Mouse (Mus musculus) induced T-regulatory cell, adult 2 months (primary cell): ENCODE results near the gene Slc25a21.

ENCODE experiments used
- DNase-seq: peaks from one replicate; pipeline ENCODE4 v3.0.0-alpha.2; 2012; ENCODE audit warnings: low read depth

The Slc25a21 gene

GRCm38 (mm10) chr12:56877796-56878195, 319.5 kb downstream of the Slc25a21 start:
- DNase-seq, result no peak

DNA sequence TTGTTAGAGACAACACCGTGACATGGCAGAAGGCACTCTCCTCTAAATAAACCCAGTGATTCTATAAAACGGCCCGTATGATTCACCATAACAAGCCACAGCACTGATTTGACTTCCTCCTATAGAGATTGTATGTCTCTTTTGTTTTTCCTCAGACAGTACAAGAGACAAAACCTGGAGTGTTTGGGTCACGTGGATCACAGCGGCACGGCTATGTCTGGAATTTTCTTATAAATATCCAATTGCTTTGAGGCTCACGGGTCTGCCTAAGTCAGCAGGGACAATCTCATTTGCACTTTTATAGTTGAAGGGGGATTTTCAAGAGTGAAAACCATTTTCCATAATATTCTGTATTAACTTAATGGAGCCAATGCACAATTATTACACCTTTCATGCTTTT, 320.7 kb downstream of the Slc25a21 start:
- DNase-seq, result no peak

DNA sequence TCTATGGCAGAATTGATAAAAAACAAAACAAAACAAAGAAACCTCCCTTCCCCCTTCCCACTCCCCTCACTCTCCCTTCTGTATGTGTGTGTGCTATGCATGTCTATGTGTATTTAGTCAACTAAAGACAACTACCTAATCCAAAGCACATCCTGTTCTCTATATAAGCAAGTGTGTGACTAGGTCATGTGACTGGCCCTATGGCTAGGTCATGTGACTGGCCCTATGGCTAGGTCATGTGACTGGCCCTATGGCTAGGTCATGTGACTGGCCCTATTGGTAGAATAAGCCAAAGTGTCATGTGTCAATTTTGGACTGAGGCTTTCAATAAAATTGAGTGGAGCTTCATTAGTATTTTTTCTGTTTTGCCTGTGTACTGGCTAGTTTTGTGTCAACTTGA, 324.1 kb downstream of the Slc25a21 start:
- DNase-seq, result no peak

- DNase-seq, result no peak
Observed at GRCm38 (mm10) chr12:56870569-56870968, 326.7 kb downstream of the Slc25a21 start.

GRCm38 (mm10) chr12:56863873-56864562, 333.3 kb downstream of the Slc25a21 start:
- DNase-seq, result no peak

GRCm38 (mm10) chr12:56852679-56853078, 344.6 kb downstream of the Slc25a21 start:
- DNase-seq, result no peak

DNA sequence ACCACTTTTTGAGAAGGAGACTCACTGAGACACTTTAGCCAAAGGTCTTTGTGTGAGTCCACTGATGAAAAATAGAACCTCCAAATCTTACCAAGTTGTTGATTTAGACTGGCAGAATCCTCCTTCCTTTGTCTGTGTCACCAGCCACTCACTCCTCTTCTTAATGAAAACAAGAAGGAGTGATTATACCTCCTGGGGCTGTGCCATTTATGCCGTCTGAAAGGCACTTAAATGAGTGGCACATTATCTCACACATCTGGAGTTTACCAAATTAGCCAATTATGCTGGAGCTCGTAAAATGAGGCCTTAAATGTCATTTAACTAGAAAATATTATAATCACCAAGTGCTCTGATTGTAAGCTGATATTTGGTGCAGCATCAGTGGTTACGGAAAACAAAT, 345.8 kb downstream of the Slc25a21 start:
- no peak for DNase-seq

GRCm38 (mm10) chr12:56829945-56830344, 367.3 kb downstream of the Slc25a21 start:
- no peak for DNase-seq

DNA sequence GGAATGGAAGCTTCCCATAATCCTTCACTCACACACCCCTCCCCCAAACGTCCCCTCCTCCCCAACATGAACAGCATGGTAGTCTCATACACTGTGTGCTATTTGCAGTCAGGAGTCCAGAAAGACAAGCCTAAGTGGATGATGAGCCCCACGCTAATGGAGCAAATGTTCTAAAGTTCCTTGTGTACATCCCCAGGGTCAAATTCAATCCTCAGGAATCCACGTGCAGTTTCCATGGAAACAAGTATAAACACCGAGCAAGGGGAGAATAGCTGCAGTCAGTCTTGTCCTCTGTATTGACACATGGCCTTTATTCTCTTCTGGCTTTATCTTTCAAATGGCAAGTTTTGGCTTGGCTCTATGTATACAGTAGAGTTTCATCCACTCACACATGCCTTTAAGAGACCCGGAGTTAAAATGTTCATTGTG, 367.8 kb downstream of the Slc25a21 start:
- DNase-seq, result no peak

DNA sequence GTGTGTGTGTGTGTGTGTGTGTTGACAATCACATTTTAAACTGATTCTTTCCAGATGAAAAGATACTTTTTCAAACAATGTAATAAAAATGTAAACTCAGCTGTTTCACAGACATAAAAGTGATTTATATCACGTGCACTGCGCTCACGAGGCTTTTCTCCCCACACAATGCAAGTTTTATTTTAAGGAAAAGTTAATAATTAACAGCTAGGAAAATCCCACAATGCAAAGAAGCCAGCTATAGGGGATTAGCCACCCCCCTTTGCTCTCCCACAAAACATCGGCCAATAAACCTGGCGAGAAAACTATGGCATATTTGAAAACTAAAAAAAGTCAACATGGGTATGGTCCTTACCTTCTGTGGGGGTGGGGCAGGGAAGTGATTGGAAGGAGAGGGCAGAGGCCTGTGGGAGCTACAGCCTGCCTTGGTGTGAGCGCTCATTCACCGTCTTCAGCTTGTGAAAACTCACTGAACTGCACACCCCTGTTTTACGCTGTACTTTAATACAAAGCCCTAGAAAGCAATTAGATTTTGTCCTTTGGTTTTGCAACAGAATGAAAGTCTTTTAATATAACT, 369.4 kb downstream of the Slc25a21 start:
- DNase-seq, result no peak

- no peak for DNase-seq
Observed at GRCm38 (mm10) chr12:56824688-56825087, 372.6 kb downstream of the Slc25a21 start.

DNA sequence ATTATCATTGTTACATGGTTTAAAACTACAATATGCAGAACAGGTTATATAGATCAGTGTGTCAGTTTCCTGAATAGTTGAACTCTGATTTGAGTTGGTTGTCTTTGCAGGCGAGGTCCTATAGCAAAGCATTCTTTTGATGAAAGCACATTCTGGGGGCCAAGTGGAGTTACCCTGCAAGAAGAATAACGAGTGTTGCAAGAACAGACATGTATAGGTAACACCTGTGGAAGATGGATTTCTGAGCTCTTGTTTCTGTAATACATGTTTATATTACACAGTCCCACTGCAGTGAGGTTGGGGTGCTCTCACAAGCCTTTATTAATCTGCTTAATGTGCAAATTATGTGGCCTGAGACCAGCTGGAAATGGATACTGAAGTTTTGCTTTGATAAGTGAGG, 375.1 kb downstream of the Slc25a21 start:
- DNase-seq, result no peak

DNA sequence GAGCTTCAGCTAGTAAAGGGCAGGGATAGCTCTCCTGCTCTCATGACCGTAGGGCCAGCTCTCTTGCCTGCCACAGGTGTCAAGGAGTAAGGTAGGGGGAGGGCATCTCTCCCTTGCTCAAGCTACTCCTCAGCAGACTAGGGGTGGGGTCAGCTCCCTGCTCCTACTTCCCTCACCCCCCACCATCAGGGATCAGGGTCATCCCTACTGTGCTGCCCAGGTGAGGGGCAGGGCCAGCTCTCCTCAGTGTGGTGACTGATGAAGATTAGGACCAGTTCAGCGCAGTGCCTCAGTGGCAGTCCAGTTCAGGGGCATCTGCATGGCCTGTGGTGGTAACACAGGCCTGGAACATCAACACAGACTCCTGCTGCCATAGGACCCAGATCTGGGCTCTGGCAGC, 376.7 kb downstream of the Slc25a21 start:
- DNase-seq, result no peak

GRCm38 (mm10) chr12:56807483-56807882, 389.8 kb downstream of the Slc25a21 start:
- no peak for DNase-seq

- no peak for DNase-seq
Observed at GRCm38 (mm10) chr12:56807078-56807477, 390.2 kb downstream of the Slc25a21 start.

- no peak for DNase-seq
Observed at GRCm38 (mm10) chr12:56804487-56804886, 392.8 kb downstream of the Slc25a21 start.

- DNase-seq, result no peak
Observed at GRCm38 (mm10) chr12:56798641-56799415, 398.4 kb downstream of the Slc25a21 start.

DNA sequence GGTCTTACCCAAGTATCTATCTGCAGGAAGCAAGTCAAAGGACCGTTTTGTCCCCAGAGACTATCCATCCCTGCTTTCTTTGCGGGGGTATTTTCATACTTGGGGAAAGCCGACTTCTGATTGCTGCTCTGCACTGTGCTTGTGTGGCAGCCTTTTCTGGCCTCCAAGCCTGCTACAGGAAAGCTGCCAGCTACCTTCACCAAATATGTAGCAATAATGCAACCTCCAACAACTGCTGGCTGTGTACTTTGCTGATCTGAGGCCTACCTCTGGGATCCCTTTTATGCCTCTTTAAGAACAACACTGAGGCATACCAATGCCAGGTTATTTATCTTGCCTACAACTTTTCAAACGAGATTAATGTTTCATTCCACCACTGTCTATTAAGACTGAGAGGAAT, 408.0 kb downstream of the Slc25a21 start:
- no peak for DNase-seq

DNA sequence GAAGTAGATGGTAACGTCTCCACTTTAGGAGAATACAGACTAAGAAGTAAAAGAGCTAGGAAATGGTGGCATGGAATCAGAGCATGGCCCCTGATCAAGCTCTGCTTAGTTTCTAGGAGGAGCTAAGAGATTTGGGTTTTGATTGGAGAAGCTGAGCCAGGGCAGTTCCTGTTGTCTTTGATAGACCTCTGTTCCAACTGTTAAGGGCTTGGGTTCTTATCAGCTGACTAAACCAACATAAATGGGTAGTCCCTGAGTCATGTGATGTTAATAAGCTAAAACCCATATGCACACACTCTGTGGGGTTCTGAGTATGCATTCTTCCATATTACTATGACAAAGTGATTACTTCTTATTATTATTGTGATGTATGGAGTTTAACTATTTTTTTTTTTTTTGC, 412.0 kb downstream of the Slc25a21 start:
- no peak for DNase-seq

DNA sequence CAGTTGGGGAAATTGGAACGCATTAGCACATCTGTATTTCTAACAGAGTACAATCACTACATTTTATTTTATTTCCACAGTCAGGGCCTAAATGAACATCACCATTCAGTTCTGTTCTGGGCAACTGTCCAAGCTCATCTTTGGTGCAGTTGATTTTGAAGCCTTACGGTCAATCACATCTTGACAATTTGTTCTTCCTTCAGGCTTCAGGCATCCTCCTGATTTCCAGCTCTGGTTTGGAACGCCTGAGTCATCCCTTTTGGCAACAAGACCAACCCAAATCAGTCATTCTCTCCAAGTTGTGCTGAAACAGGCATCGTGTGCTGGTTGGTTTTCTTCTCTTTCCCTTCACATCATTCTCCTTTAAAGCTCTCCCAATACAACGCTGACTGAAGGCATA, 416.1 kb downstream of the Slc25a21 start:
- no peak for DNase-seq

GRCm38 (mm10) chr12:56779621-56780020, 417.7 kb downstream of the Slc25a21 start:
- no peak for DNase-seq

GRCm38 (mm10) chr12:56773941-56774340, 423.3 kb downstream of the Slc25a21 start:
- no peak for DNase-seq

- DNase-seq, result no peak
Observed at GRCm38 (mm10) chr12:56769421-56769820, 427.9 kb downstream of the Slc25a21 start.
